Mouse (Mus musculus) heart, postnatal 10 days (tissue): ENCODE results near the gene Hmgb1. TPM values are rescaled to one million over a fixed set of nuclear protein-coding genes. Genes with fewer than 3 reads are reported as not detected.

ENCODE experiments used
- DNase-seq, 2 experiments: peaks; one replicate each; pipeline ENCODE4 v3.0.0; 2021
- intact Hi-C: fragments of 180-260 bp; cut with DNase I; formaldehyde crosslinking; loops from one replicate; pipeline ENCODE4 v1.15.1; 2025
- total RNA-seq, 2 experiments: library from RNA; stranded (reverse); gene quantifications; 2 replicates each; pipeline ENCODE4 v1.2.3; 2021

Gene Hmgb1
- total RNA-seq, 2 experiments from 2014 or later = 174 to 190 TPM

GRCm38 (mm10) chr5:149077136-149077535 lies 107.2 kb downstream of the Hmgb1 start:
- DNase-seq = no peak
- intact Hi-C loops = no loop called here

- intact Hi-C loops = no loop called here
- DNase-seq = no peak
Measured at GRCm38 (mm10) chr5:149071546-149071945, 112.7 kb downstream of the Hmgb1 start.

GRCm38 (mm10) chr5:149068745-149069144 lies 115.5 kb downstream of the Hmgb1 start:
- intact Hi-C loops = no loop called here

GRCm38 (mm10) chr5:149068247-149068740 lies 116.0 kb downstream of the Hmgb1 start:
- intact Hi-C loops = no loop called here
- DNase-seq = no peak

More at GRCm38 (mm10) chr5:149068745-149069144, 115.5 kb downstream of the Hmgb1 start:
- DNase-seq = no peak

GRCm38 (mm10) chr5:149067501-149067961 lies 116.8 kb downstream of the Hmgb1 start:
- DNase-seq = peak; percentile 35 to 38
- intact Hi-C loops = no loop called here

- intact Hi-C loops = loop anchor here (5.0 kb wide), 1 partner anchor 274 kb away; no protein-coding TSS in a partner anchor
- DNase-seq = peak; percentile 54 to 61
Measured at GRCm38 (mm10) chr5:149062833-149063232, 121.5 kb downstream of the Hmgb1 start.

GRCm38 (mm10) chr5:149053352-149054168 lies 130.7 kb downstream of the Hmgb1 start:
- intact Hi-C loops = loop anchor here (5.0 kb wide), 4 partner anchors 146 to 469 kb away; no protein-coding TSS in a partner anchor
- DNase-seq = no peak

GRCm38 (mm10) chr5:149052421-149053338 lies 131.6 kb downstream of the Hmgb1 start:
- intact Hi-C loops = loop anchor here (5.0 kb wide), 4 partner anchors 145 to 470 kb away; no protein-coding TSS in a partner anchor

GRCm38 (mm10) chr5:149051571-149052420 lies 132.5 kb downstream of the Hmgb1 start:
- intact Hi-C loops = loop anchor here (1.0 to 5.0 kb wide), 6 partner anchors 44 to 471 kb away; partner anchors contain the start of genes Hmgb1 and Uspl1

More at GRCm38 (mm10) chr5:149052421-149053338, 131.6 kb downstream of the Hmgb1 start:
- DNase-seq = peak; percentile 99

GRCm38 (mm10) chr5:149051194-149051570 lies 133.1 kb downstream of the Hmgb1 start:
- no peak for DNase-seq
- intact Hi-C loops = loop anchor here (1.0 to 5.0 kb wide), 6 partner anchors 44 to 471 kb away; partner anchors contain the start of genes Hmgb1 and Uspl1

More at GRCm38 (mm10) chr5:149051571-149052420, 132.5 kb downstream of the Hmgb1 start:
- peak; percentile 90 to 91 for DNase-seq

GRCm38 (mm10) chr5:149050588-149051160 lies 133.6 kb downstream of the Hmgb1 start:
- DNase-seq = peak; percentile 18 to 21
- intact Hi-C loops = loop anchor here (1.0 to 5.0 kb wide), 6 partner anchors 43 to 472 kb away; partner anchors contain the start of genes Hmgb1 and Uspl1

GRCm38 (mm10) chr5:149049435-149049834 lies 134.9 kb downstream of the Hmgb1 start:
- DNase-seq = no peak
- intact Hi-C loops = no loop called here

- intact Hi-C loops = no loop called here
Measured at GRCm38 (mm10) chr5:149048961-149049360, 135.3 kb downstream of the Hmgb1 start.

GRCm38 (mm10) chr5:149046650-149047049 lies 137.6 kb downstream of the Hmgb1 start:
- DNase-seq = no peak
- intact Hi-C loops = no loop called here

More at GRCm38 (mm10) chr5:149048961-149049360, 135.3 kb downstream of the Hmgb1 start:
- peak; percentile 12 to 32 for DNase-seq

GRCm38 (mm10) chr5:149045470-149046085 lies 138.7 kb downstream of the Hmgb1 start:
- DNase-seq = peak; percentile 24 to 35
- intact Hi-C loops = no loop called here

GRCm38 (mm10) chr5:149045054-149045453 lies 139.2 kb downstream of the Hmgb1 start:
- intact Hi-C loops = no loop called here
- no peak for DNase-seq

- no peak for DNase-seq
- intact Hi-C loops = no loop called here
Measured at GRCm38 (mm10) chr5:149044067-149044466, 140.2 kb downstream of the Hmgb1 start.

GRCm38 (mm10) chr5:149043240-149043639 lies 141.0 kb downstream of the Hmgb1 start:
- intact Hi-C loops = no loop called here
- DNase-seq = no peak
